Comparison of ENCODE assay signal across 8 mouse cellular contexts in genomic region chr12:55013626-55014398, GRCm38 (mm10). TPM values are rescaled to one million over a fixed set of nuclear protein-coding genes. Genes with fewer than 3 reads are reported as not detected.
A peak's percentile ranks its signal among the peaks of the same experiment; 100 is the strongest.
DNase-seq lines count a peak whose midpoint lies in the region; ATAC-seq and TF ChIP-seq lines count a peak whose summit lies in the region.

Baz1a (minus strand) TSS chr12:55014348.

- no peaks in the 10 kb centered on the region for H3K27me3 ChIP-seq in heart, embryonic 11.5 days (ENCODE audit: control insufficient read depth, insufficient read depth, low read length)
- H3K27me3 ChIP-seq in heart, adult 2 months (ENCODE audit: control insufficient read depth, insufficient read depth, low read length): no peaks in the 10 kb centered on the region
- H3K27me3 ChIP-seq in limb, embryonic 12.5 days: no peaks in the 10 kb centered on the region

- H3K79me2 ChIP-seq in heart, adult 2 months (replicated peaks; ENCODE audit: control insufficient read depth, insufficient read depth, low read length): no peaks in the 10 kb centered on the region

- H3K4me1 ChIP-seq in heart, embryonic 11.5 days (ENCODE audit: control insufficient read depth, insufficient read depth, low read length): no peaks in the 10 kb centered on the region
- H3K4me1 ChIP-seq in heart, adult 2 months (ENCODE audit: control insufficient read depth, insufficient read depth, low read length): no peaks in the 10 kb centered on the region
- no peaks in the 10 kb centered on the region; a peak in 1 of 4 replicates for H3K4me1 ChIP-seq in ES-E14 (ENCODE audit: control insufficient read depth in 2 of 2, insufficient read depth in 2 of 2, low read length in 2 of 2, poor library complexity in 1 of 2)
- peaks cover 11% of the 10 kb centered on the region; the same call in 1 of the 2 replicates for H3K4me1 ChIP-seq in limb, embryonic 12.5 days (replicated peaks)

- in situ Hi-C loops in ES-E14 (cut with MboI; ENCODE audit: low sequenced_read_pairs in 2 of 2, unreplicated experiment in 2 of 2): no loop called here

- H3K4me2 ChIP-seq in heart, embryonic 11.5 days: no peak within 1 kb of the TSS
- no peak within 1 kb of the TSS for H3K4me2 ChIP-seq in limb, embryonic 12.5 days

- H3K4me3 ChIP-seq in heart, embryonic 11.5 days (ENCODE audit: low read depth, low read length): no peak within 1 kb of the TSS
- H3K4me3 ChIP-seq in heart, adult 2 months: no peak within 1 kb of the TSS
- H3K4me3 ChIP-seq in ES-E14 (ENCODE audit: insufficient read depth in 1 of 2, low read depth in 1 of 2, low read length in 2 of 2, poor library complexity in 1 of 2, severe bottlenecking in 1 of 2): no peak within 1 kb of the TSS
- H3K4me3 ChIP-seq in limb, embryonic 12.5 days (replicated peaks): no peak within 1 kb of the TSS

- H3K27ac ChIP-seq in heart, embryonic 11.5 days (ENCODE audit: low read depth, low read length): no peak within 1 kb of the TSS
- H3K27ac ChIP-seq in heart, adult 2 months: no peak within 1 kb of the TSS
- no peak within 1 kb of the TSS for H3K27ac ChIP-seq in ES-E14 (ENCODE audit: insufficient read depth, low read depth, low read length, poor library complexity, severe bottlenecking)
- no peak within 1 kb of the TSS for H3K27ac ChIP-seq in limb, embryonic 12.5 days

- no peak for ATAC-seq in heart, embryonic 11.5 days (replicated peaks; ENCODE audit: insufficient number of reproducible peaks, low FRiP score, low TSS enrichment)
- no peak for ATAC-seq in limb, embryonic 12.5 days (ENCODE audit: insufficient number of reproducible peaks, insufficient read depth, low FRiP score, low TSS enrichment, low read depth)

- WGBS in heart, embryonic 11.5 days (ENCODE audit: insufficient replicate concordance): 81% methylated on average over 6 of the region's 6 CpGs
- 86% methylated on average over 6 of the region's 6 CpGs for WGBS in heart, adult 2 months
- 84% methylated on average over 6 of the region's 6 CpGs for WGBS in limb, embryonic 12.5 days

- no peaks in the 10 kb centered on the region for H3K9me3 ChIP-seq in heart, embryonic 11.5 days (replicated peaks; ENCODE audit: control insufficient read depth, low read length)
- no peaks in the 10 kb centered on the region for H3K9me3 ChIP-seq in ES-E14 (ENCODE audit: control insufficient read depth, insufficient read depth, low read depth, low read length)
- no peaks in the 10 kb centered on the region for H3K9me3 ChIP-seq in limb, embryonic 12.5 days

- no peak for TF ChIP-seq POLR2A in heart, adult 2 months (IDR thresholded peaks at IDR 0.05; ENCODE audit: insufficient read depth, low read depth, low read length)

- no peak for TF ChIP-seq EP300 in heart, adult 2 months (IDR thresholded peaks at IDR 0.05; ENCODE audit: insufficient read depth, low read depth, low read length)

- no peak for DNase-seq in heart, adult 2 months
- DNase-seq in ES-E14 (ENCODE audit: low read depth, low spot score): no peak
- peak; percentile 85 for DNase-seq in fat pad, adult 2 months (ENCODE audit: extremely low read depth, low read depth, low spot score)
- no peak for DNase-seq in layer of hippocampus, adult 11-12 months (ENCODE audit: low spot score)
- DNase-seq in embryo, embryonic 10 days (ENCODE audit: low spot score): no peak
- no peak for DNase-seq in layer of hippocampus, postnatal 25 days (ENCODE audit: extremely low spot score in 1 of 2, low spot score in 1 of 2)

- intact Hi-C loops in heart, adult 2 months (cut with DNase I): no loop called here

- H3K36me3 ChIP-seq in heart, embryonic 11.5 days (ENCODE audit: control insufficient read depth, insufficient read depth, low read length): no peaks in the 10 kb centered on the region
- H3K36me3 ChIP-seq in heart, adult 2 months (ENCODE audit: control insufficient read depth, insufficient read depth, low read length): no peaks in the 10 kb centered on the region
- no peaks in the 10 kb centered on the region for H3K36me3 ChIP-seq in ES-E14 (ENCODE audit: control insufficient read depth, insufficient read depth, low read length, poor library complexity, severe bottlenecking)
- no peaks in the 10 kb centered on the region for H3K36me3 ChIP-seq in limb, embryonic 12.5 days

- TF ChIP-seq CTCF in heart, adult 2 months (IDR thresholded peaks at IDR 0.05): no peak

- H3K9ac ChIP-seq in heart, embryonic 11.5 days (ENCODE audit: low read depth, low read length): no peak within 1 kb of the TSS
- H3K9ac ChIP-seq in heart, adult 2 months (ENCODE audit: low read depth, low read length): no peak within 1 kb of the TSS
- H3K9ac ChIP-seq in ES-E14 (ENCODE audit: insufficient read depth, low read depth, low read length, poor library complexity, severe bottlenecking): no peak within 1 kb of the TSS
- no peak within 1 kb of the TSS for H3K9ac ChIP-seq in limb, embryonic 12.5 days (replicated peaks)

TF ChIP-seq in ES-E14, 5 proteins besides CTCF, POLR2A, EP300 and RAD21:
- no peak for TF ChIP-seq CHD2 (IDR thresholded peaks at IDR 0.05; ENCODE audit: low read depth, low read length)
- no peak for TF ChIP-seq ZC3H11A (IDR thresholded peaks at IDR 0.05; ENCODE audit: borderline replicate concordance, low read depth, low read length)
- no peak for TF ChIP-seq HCFC1 (IDR thresholded peaks at IDR 0.05; ENCODE audit: borderline replicate concordance, insufficient read depth, low read length)
- no peak for TF ChIP-seq ZNF384 (IDR thresholded peaks at IDR 0.05; ENCODE audit: low read depth, low read length)
- TF ChIP-seq MAFK (IDR thresholded peaks at IDR 0.05; ENCODE audit: insufficient read depth, low read depth, low read length): no peak
TF ChIP-seq in ES-E14: peak in this region for 0.

RNA-seq across cellular contexts. Expression of gene Baz1a, which starts in this region (rescaled TPM):
- polyA plus RNA-seq in heart, embryonic 11.5 days (2014; fragmentation: Nextera tagmentation; extraction: Ambion mirVana): 11.4 and 18.6 TPM in 2 replicates
- total RNA-seq in heart, adult 2 months (2021): 1 to 10 TPM; 7.0 to 7.8 TPM
- 1.4 and 3.9 TPM in 2 replicates for polyA plus RNA-seq in heart, adult 2 months (2012; rRNA removed)
- total RNA-seq in ES-E14 (2012; rRNA removed): 19.7 and 22.9 TPM in 2 replicates
- 30.6 and 33.9 TPM in 2 replicates for polyA plus RNA-seq in limb, embryonic 12.5 days (2016; fragmentation: Nextera tagmentation; extraction: Ambion mirVana)
- total RNA-seq in layer of hippocampus, postnatal 25 days (2021): 1 to 10 TPM; 1.6 to 2.3 TPM
